Mouse (Mus musculus): ENCODE measurements around the gene Epgn. TPM values are rescaled to one million over a fixed set of nuclear protein-coding genes. Genes with fewer than 3 reads are reported as not detected.

The Epgn gene
- polyA plus RNA-seq (2011; ENCODE audit: insufficient read depth, insufficient read length, low replicate concordance, missing spikeins), result not detected in 2 replicates

DNA sequence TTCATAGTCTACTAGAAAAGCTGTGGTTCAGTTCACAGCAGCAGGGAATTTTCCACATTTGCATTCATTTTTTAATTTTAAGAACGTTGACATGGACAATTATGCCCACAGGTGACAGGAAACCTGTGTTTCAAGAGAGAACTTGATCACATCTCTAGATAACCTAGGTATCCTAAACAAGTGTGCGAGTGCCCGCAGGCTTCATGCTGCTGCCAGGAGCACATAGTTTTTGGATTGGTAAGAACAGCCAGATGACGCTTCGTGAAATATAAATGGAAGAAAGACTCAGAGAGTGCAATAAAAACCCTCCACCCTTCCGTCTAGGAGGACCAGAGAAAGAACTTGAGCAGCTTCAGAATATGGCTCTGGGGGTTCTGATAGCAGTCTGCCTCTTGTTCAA lies at the start of gene Epgn:
Gene Epgn, plus strand, starts transcription at position 301 of the 400 bp plus-strand sequence.
- Histone ChIP-seq H3K4me1 (ENCODE audit: control insufficient read depth, insufficient read depth, low read length) (no peaks in the 10 kb centered on the region; the same call in 1 of the 2 replicates), H3K4me3 (replicated peaks; ENCODE audit: control insufficient read depth, low read depth, low read length) (no peak within 1 kb of the TSS), H3K27ac (ENCODE audit: control insufficient read depth, insufficient read depth, low read depth, low read length, poor library complexity) (no peak within 1 kb of the TSS)
- 76% methylated on average over 6 of the region's 6 CpGs for WGBS
- no peak for TF ChIP-seq POLR2A (IDR thresholded peaks at IDR 0.05; ENCODE audit: borderline replicate concordance, control insufficient read depth, low read depth, low read length)
- no peak for TF ChIP-seq CTCF (IDR thresholded peaks at IDR 0.05; ENCODE audit: control insufficient read depth, insufficient read depth, low read length)

DNA sequence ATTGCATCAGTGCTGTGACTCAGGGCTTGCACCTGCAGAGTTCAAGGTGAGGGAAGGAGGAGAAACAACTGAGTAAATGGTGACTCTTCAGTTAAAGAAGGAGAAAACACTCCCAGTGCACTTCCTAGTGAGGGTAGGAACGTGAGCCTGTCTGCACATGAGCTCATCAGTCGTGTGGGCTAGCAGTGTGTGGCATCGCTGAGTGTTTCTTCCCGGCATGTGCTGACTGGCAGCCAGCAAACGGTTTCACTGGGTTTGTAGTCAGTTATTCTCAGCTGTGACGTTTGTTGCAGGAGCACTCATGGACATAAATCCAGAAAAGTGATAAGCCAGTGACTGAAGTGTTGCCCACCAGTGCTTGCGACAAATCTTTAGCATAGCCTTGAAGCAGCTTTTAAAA lies 47.0 kb upstream of the Epgn start:
- Histone ChIP-seq H3K27ac (ENCODE audit: control insufficient read depth, insufficient read depth, low read depth, low read length, poor library complexity) (no peak overlapping the region), H3K4me1 (ENCODE audit: control insufficient read depth, insufficient read depth, low read length) (no peaks in the 10 kb centered on the region), H3K4me3 (replicated peaks; ENCODE audit: control insufficient read depth, low read depth, low read length) (no peak overlapping the region)
- WGBS, result 84% methylated on average over 7 of the region's 7 CpGs
- TF ChIP-seq POLR2A (IDR thresholded peaks at IDR 0.05; ENCODE audit: borderline replicate concordance, control insufficient read depth, low read depth, low read length), result no peak
- TF ChIP-seq CTCF (IDR thresholded peaks at IDR 0.05; ENCODE audit: control insufficient read depth, insufficient read depth, low read length), result no peak

DNA sequence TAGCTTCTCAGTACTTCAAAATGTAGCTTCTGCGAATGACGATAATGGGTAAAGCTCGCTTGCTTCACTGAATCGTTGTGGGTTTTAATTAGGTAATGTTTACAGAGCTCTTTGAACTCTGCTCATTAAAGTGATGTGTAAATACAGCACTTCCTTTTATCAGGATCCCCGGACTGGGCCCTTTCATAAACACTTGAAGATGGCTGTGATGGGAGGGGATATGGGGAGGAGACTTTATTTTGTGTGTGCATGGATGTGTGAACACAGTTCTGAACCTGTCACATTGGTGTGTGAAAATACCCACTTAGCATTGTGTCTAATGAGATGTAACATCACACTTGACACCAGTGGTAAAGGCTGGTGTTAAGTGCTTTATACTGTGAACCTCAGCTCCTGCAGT lies 39.7 kb upstream of the Epgn start:
- no peak for TF ChIP-seq POLR2A (IDR thresholded peaks at IDR 0.05; ENCODE audit: borderline replicate concordance, control insufficient read depth, low read depth, low read length)
- no peak for TF ChIP-seq CTCF (IDR thresholded peaks at IDR 0.05; ENCODE audit: control insufficient read depth, insufficient read depth, low read length)
- WGBS, result 76% methylated on average over 5 of the region's 5 CpGs
- Histone ChIP-seq H3K4me3 (replicated peaks; ENCODE audit: control insufficient read depth, low read depth, low read length) (no peak overlapping the region), H3K4me1 (ENCODE audit: control insufficient read depth, insufficient read depth, low read length) (no peaks in the 10 kb centered on the region), H3K27ac (ENCODE audit: control insufficient read depth, insufficient read depth, low read depth, low read length, poor library complexity) (no peak overlapping the region)

DNA sequence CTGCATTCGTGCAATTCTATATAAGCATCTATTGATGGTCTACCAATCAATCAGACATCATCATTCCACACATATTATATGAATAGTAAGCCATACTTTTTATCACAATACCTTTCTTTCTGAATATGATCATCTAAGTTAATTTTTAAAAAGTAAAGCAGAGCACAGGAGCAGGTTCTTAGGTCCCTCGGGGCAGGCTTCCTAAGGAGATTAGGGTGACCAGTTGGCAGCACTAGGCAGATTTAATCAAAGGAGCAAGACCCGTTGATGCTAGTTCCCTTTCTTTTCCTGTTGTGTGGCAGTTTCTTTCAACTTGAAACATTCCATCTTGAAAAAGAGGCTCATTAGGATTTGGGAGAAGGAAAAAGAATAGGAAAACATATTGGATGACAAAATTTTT lies 39.1 kb upstream of the Epgn start:
- TF ChIP-seq CTCF (IDR thresholded peaks at IDR 0.05; ENCODE audit: control insufficient read depth, insufficient read depth, low read length) (no peak), POLR2A (IDR thresholded peaks at IDR 0.05; ENCODE audit: borderline replicate concordance, control insufficient read depth, low read depth, low read length) (no peak)
- 75% methylated on average over 3 of the region's 3 CpGs for WGBS
- H3K4me3 ChIP-seq (replicated peaks; ENCODE audit: control insufficient read depth, low read depth, low read length), result no peak overlapping the region
- no peaks in the 10 kb centered on the region for H3K4me1 ChIP-seq (ENCODE audit: control insufficient read depth, insufficient read depth, low read length)
- no peak overlapping the region for H3K27ac ChIP-seq (ENCODE audit: control insufficient read depth, insufficient read depth, low read depth, low read length, poor library complexity)

DNA sequence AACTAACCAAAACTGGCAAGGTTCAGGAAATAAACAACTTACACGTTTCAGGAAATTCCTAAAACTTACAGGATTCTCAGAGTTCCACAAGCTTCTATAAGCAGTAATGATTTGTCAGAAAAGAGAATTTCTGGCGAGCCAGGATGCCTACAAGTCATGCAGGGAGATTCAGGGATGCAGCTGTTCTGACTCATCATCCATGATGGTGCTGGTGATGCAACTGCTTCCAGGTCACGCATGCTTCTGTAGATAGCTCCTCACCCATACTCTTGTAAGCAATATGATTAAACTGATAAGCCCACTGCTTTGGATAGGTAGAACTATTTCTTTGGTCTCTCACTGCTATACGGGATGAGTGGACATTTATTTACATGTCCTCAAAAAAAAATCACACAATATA lies 38.7 kb upstream of the Epgn start:
- H3K4me3 ChIP-seq (replicated peaks; ENCODE audit: control insufficient read depth, low read depth, low read length), result no peak overlapping the region
- 74% methylated on average over 4 of the region's 4 CpGs for WGBS
- H3K4me1 ChIP-seq (ENCODE audit: control insufficient read depth, insufficient read depth, low read length), result no peaks in the 10 kb centered on the region
- TF ChIP-seq POLR2A (IDR thresholded peaks at IDR 0.05; ENCODE audit: borderline replicate concordance, control insufficient read depth, low read depth, low read length) (no peak), CTCF (IDR thresholded peaks at IDR 0.05; ENCODE audit: control insufficient read depth, insufficient read depth, low read length) (no peak)
- no peak overlapping the region for H3K27ac ChIP-seq (ENCODE audit: control insufficient read depth, insufficient read depth, low read depth, low read length, poor library complexity)

DNA sequence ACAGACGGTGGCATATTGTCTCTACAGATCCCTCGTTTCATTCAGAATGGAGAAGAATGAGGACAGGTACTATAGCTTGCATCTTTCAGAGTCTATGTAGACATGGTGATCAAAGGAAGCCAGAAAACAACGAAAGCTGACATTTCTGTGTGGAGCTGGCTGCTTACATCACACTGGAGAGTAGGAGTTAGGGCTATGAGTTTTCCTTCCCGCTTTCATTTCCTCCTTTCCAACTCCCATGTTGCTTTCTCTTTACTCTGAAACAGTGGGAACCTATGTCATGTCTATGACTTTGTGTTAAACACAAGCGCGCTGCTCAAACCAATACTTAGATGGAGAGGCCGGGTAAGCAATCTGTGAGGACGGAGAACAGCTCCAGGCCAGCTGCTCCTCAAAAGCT lies 27.3 kb upstream of the Epgn start:
- Histone ChIP-seq H3K4me3 (replicated peaks; ENCODE audit: control insufficient read depth, low read depth, low read length) (no peak overlapping the region), H3K4me1 (ENCODE audit: control insufficient read depth, insufficient read depth, low read length) (no peaks in the 10 kb centered on the region)
- TF ChIP-seq POLR2A (IDR thresholded peaks at IDR 0.05; ENCODE audit: borderline replicate concordance, control insufficient read depth, low read depth, low read length) (no peak), CTCF (IDR thresholded peaks at IDR 0.05; ENCODE audit: control insufficient read depth, insufficient read depth, low read length) (no peak)

DNA sequence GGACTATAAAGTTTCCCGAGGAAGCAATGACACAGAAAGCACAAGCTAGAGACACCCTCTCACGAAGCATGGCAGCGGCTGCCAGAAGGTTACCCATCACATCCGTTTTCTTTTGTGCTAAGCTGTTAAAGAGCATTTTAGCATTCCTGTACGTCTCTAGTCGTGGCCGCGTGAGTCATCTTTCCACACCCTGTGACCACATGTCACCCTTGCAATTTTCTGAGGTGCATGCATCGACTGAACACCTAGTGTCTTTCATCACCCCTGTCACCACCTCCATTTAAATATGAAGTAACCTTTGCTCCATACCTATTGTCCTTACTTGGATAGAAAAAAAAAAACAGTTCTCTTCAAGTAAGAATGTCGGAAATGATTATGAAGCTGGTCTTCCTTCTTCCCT lies 12.0 kb upstream of the Epgn start:
- no peaks in the 10 kb centered on the region; the same call in 1 of the 2 replicates for H3K4me1 ChIP-seq (ENCODE audit: control insufficient read depth, insufficient read depth, low read length)
- 83% methylated on average over 10 of the region's 10 CpGs for WGBS
- no peak for TF ChIP-seq CTCF (IDR thresholded peaks at IDR 0.05; ENCODE audit: control insufficient read depth, insufficient read depth, low read length)
- no peak for TF ChIP-seq POLR2A (IDR thresholded peaks at IDR 0.05; ENCODE audit: borderline replicate concordance, control insufficient read depth, low read depth, low read length)
- no peak overlapping the region for H3K27ac ChIP-seq (ENCODE audit: control insufficient read depth, insufficient read depth, low read depth, low read length, poor library complexity)
- no peak overlapping the region for H3K4me3 ChIP-seq (replicated peaks; ENCODE audit: control insufficient read depth, low read depth, low read length)

More for the DNA sequence above, 27.3 kb upstream of the Epgn start:
- H3K27ac ChIP-seq (ENCODE audit: control insufficient read depth, insufficient read depth, low read depth, low read length, poor library complexity), result no peak overlapping the region
- 74% methylated on average over 8 of the region's 8 CpGs for WGBS

DNA sequence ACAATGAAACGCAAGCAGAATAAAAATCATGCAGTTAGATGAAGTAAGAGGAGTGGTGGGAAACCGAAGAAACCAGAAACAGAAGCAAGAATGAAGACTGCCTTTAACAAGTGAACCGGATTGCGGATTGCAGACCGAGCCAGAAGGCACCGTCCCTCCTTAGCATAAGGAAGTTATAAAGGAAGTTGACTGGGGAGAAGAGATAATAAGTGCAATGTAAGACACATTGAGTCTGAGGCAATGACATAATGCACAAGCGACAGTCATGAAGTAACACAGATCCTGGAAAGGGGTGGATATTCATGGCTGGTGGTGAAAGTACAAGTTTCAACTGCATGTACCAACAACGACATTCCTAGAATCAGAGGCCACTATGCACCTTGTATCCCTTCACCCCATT lies 4.2 kb upstream of the Epgn start:
- TF ChIP-seq POLR2A (IDR thresholded peaks at IDR 0.05; ENCODE audit: borderline replicate concordance, control insufficient read depth, low read depth, low read length), result no peak
- TF ChIP-seq CTCF (IDR thresholded peaks at IDR 0.05; ENCODE audit: control insufficient read depth, insufficient read depth, low read length), result no peak
- Histone ChIP-seq H3K27ac (ENCODE audit: control insufficient read depth, insufficient read depth, low read depth, low read length, poor library complexity) (no peak overlapping the region), H3K4me1 (ENCODE audit: control insufficient read depth, insufficient read depth, low read length) (no peaks in the 10 kb centered on the region; the same call in 1 of the 2 replicates), H3K4me3 (replicated peaks; ENCODE audit: control insufficient read depth, low read depth, low read length) (no peak overlapping the region)
- WGBS, result 28% methylated on average over 8 of the region's 8 CpGs

DNA sequence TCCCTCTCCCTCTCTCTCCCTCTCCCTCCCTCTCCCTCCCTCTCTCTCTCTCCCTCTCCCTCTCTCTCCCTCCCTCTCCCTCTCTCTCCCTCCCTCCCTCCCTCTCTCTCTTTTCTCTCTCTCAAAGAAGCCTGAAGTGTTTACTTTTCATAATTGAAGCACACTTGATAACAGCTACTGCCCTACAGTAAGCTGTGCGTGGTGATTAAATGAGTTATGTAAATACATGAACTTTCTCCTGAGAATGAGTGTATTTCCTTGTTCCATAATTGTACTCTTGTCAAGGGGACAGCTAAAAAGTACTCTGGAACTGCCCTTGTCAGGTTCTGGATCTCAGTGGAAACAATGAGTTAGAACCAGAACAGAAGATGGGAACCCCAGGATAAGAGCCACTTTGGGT lies 576 bp downstream of the Epgn start:
- no peak overlapping the region for H3K27ac ChIP-seq (ENCODE audit: control insufficient read depth, insufficient read depth, low read depth, low read length, poor library complexity)
- H3K4me1 ChIP-seq (ENCODE audit: control insufficient read depth, insufficient read depth, low read length), result no peaks in the 10 kb centered on the region; the same call in 1 of the 2 replicates
- TF ChIP-seq CTCF (IDR thresholded peaks at IDR 0.05; ENCODE audit: control insufficient read depth, insufficient read depth, low read length), result no peak
- TF ChIP-seq POLR2A (IDR thresholded peaks at IDR 0.05; ENCODE audit: borderline replicate concordance, control insufficient read depth, low read depth, low read length), result no peak
- WGBS, result 77% methylated on average over 1 of the region's 1 CpGs
- no peak overlapping the region for H3K4me3 ChIP-seq (replicated peaks; ENCODE audit: control insufficient read depth, low read depth, low read length)
